Mouse (Mus musculus): ENCODE data around the gene Adat3. TPM values are rescaled to one million over a fixed set of nuclear protein-coding genes. Genes with fewer than 3 reads are reported as not detected.
A peak's percentile ranks its signal among the peaks of the same experiment; 100 is the strongest.

Gene Adat3
- polyA plus RNA-seq, 1 experiment from 2014 or later: 10.4 TPM

- under 1% methylated on average over 57 of the region's 97 CpGs for WGBS
- Histone ChIP-seq H3K4me3 (ENCODE audit: low read length) (peak within 1 kb of the TSS; percentile 82), H3K4me2 (replicated peaks; ENCODE audit: low read depth, low read length) (peak within 1 kb of the TSS; percentile 97), H3K9ac (replicated peaks; ENCODE audit: low read length) (peak within 1 kb of the TSS; percentile 87), H3K27ac (ENCODE audit: low read length) (peak within 1 kb of the TSS; percentile 97), H3K4me1 (ENCODE audit: insufficient read depth, low read length) (peaks cover 43% of the 10 kb centered on the region), H3K27me3 (ENCODE audit: insufficient read depth, low read length) (no peaks in the 10 kb centered on the region), H3K36me3 (ENCODE audit: insufficient read depth, low read length) (no peaks in the 10 kb centered on the region), H3K9me3 (ENCODE audit: low read length) (no peaks in the 10 kb centered on the region)
- ATAC-seq (ENCODE audit: low FRiP score, low TSS enrichment): peak; percentile 77
These were observed 25.2 kb upstream of the Adat3 start, which contains the start of gene Klf16 for GRCm38 (mm10) chr10:80577195-80578130. Gene Klf16 (minus strand): TSS chr10:80577321.

- ATAC-seq (ENCODE audit: low FRiP score, low TSS enrichment): peak; percentile 40
These were observed 24.4 kb upstream of the Adat3 start for GRCm38 (mm10) chr10:80578131-80578750.

GRCm38 (mm10) chr10:80578911-80579310 lies 23.8 kb upstream of the Adat3 start:
- no peaks in the 10 kb centered on the region for H3K27me3 ChIP-seq (ENCODE audit: insufficient read depth, low read length)
- peaks cover 40% of the 10 kb centered on the region for H3K4me1 ChIP-seq (ENCODE audit: insufficient read depth, low read length)
- no peaks in the 10 kb centered on the region for H3K9me3 ChIP-seq (ENCODE audit: low read length)
- H3K9ac ChIP-seq (replicated peaks; ENCODE audit: low read length): peak overlapping the region; percentile 87
- ATAC-seq (ENCODE audit: low FRiP score, low TSS enrichment): peak; percentile 10; the same call in 1 of the 2 replicates
- H3K4me3 ChIP-seq (ENCODE audit: low read length): peak overlapping the region; percentile 82
- WGBS: 5% methylated on average over 8 of the region's 8 CpGs
- peak overlapping the region; percentile 97 for H3K4me2 ChIP-seq (replicated peaks; ENCODE audit: low read depth, low read length)
- H3K36me3 ChIP-seq (ENCODE audit: insufficient read depth, low read length): peaks cover 7% of the 10 kb centered on the region
- H3K27ac ChIP-seq (ENCODE audit: low read length): peak overlapping the region; percentile 97

More at GRCm38 (mm10) chr10:80578131-80578750, 24.4 kb upstream of the Adat3 start:
- Histone ChIP-seq H3K4me3 (ENCODE audit: low read length) (peak overlapping the region; percentile 82), H3K9ac (replicated peaks; ENCODE audit: low read length) (peak overlapping the region; percentile 87), H3K27ac (ENCODE audit: low read length) (peak overlapping the region; percentile 97), H3K36me3 (ENCODE audit: insufficient read depth, low read length) (peaks cover under 1% of the 10 kb centered on the region; the same call in 1 of the 2 replicates), H3K27me3 (ENCODE audit: insufficient read depth, low read length) (no peaks in the 10 kb centered on the region), H3K4me2 (replicated peaks; ENCODE audit: low read depth, low read length) (peak overlapping the region; percentile 97), H3K9me3 (ENCODE audit: low read length) (no peaks in the 10 kb centered on the region), H3K4me1 (ENCODE audit: insufficient read depth, low read length) (peaks cover 43% of the 10 kb centered on the region)
- WGBS: 0% methylated on average over 29 of the region's 29 CpGs

- no peak overlapping the region for H3K27ac ChIP-seq (ENCODE audit: low read length)
- no peak for ATAC-seq (ENCODE audit: low FRiP score, low TSS enrichment)
- peaks cover 18% of the 10 kb centered on the region for H3K36me3 ChIP-seq (ENCODE audit: insufficient read depth, low read length)
- H3K4me1 ChIP-seq (ENCODE audit: insufficient read depth, low read length): peaks cover 35% of the 10 kb centered on the region
- H3K9ac ChIP-seq (replicated peaks; ENCODE audit: low read length): no peak overlapping the region
- H3K4me3 ChIP-seq (ENCODE audit: low read length): no peak overlapping the region
- no peaks in the 10 kb centered on the region for H3K27me3 ChIP-seq (ENCODE audit: insufficient read depth, low read length)
- H3K4me2 ChIP-seq (replicated peaks; ENCODE audit: low read depth, low read length): no peak overlapping the region
- no peaks in the 10 kb centered on the region for H3K9me3 ChIP-seq (ENCODE audit: low read length)
- 82% methylated on average over 5 of the region's 5 CpGs for WGBS
These were observed 19.6 kb upstream of the Adat3 start for GRCm38 (mm10) chr10:80583047-80583446.

- 61% methylated on average over 12 of the region's 12 CpGs for WGBS
- no peak overlapping the region for H3K4me3 ChIP-seq (ENCODE audit: low read length)
- no peak overlapping the region for H3K27ac ChIP-seq (ENCODE audit: low read length)
- ATAC-seq (ENCODE audit: low FRiP score, low TSS enrichment): peak; percentile 12
- peaks cover 18% of the 10 kb centered on the region for H3K36me3 ChIP-seq (ENCODE audit: insufficient read depth, low read length)
- no peaks in the 10 kb centered on the region for H3K27me3 ChIP-seq (ENCODE audit: insufficient read depth, low read length)
- peaks cover 35% of the 10 kb centered on the region for H3K4me1 ChIP-seq (ENCODE audit: insufficient read depth, low read length)
- H3K9me3 ChIP-seq (ENCODE audit: low read length): no peaks in the 10 kb centered on the region
- H3K4me2 ChIP-seq (replicated peaks; ENCODE audit: low read depth, low read length): no peak overlapping the region
- H3K9ac ChIP-seq (replicated peaks; ENCODE audit: low read length): no peak overlapping the region
These were observed 18.6 kb upstream of the Adat3 start for GRCm38 (mm10) chr10:80584045-80584488.

- 77% methylated on average over 12 of the region's 12 CpGs for WGBS
- ATAC-seq (ENCODE audit: low FRiP score, low TSS enrichment): peak; percentile 18; the same call in 1 of the 2 replicates
- H3K4me1 ChIP-seq (ENCODE audit: insufficient read depth, low read length): peaks cover 35% of the 10 kb centered on the region
- peak overlapping the region; percentile 35; the same call in 1 of the 2 replicates for H3K4me2 ChIP-seq (replicated peaks; ENCODE audit: low read depth, low read length)
- peak overlapping the region; percentile 14; the same call in 1 of the 2 replicates for H3K9ac ChIP-seq (replicated peaks; ENCODE audit: low read length)
- H3K4me3 ChIP-seq (ENCODE audit: low read length): no peak overlapping the region
- no peak overlapping the region for H3K27ac ChIP-seq (ENCODE audit: low read length)
- H3K36me3 ChIP-seq (ENCODE audit: insufficient read depth, low read length): peaks cover 18% of the 10 kb centered on the region
- H3K27me3 ChIP-seq (ENCODE audit: insufficient read depth, low read length): no peaks in the 10 kb centered on the region
- H3K9me3 ChIP-seq (ENCODE audit: low read length): no peaks in the 10 kb centered on the region
These were observed 17.8 kb upstream of the Adat3 start for GRCm38 (mm10) chr10:80584642-80585552.

GRCm38 (mm10) chr10:80585581-80585980 lies 17.1 kb upstream of the Adat3 start:
- H3K4me3 ChIP-seq (ENCODE audit: low read length): peak overlapping the region; percentile 25; the same call in 1 of the 2 replicates
- H3K27ac ChIP-seq (ENCODE audit: low read length): no peak overlapping the region
- 94% methylated on average over 8 of the region's 8 CpGs for WGBS
- no peaks in the 10 kb centered on the region for H3K27me3 ChIP-seq (ENCODE audit: insufficient read depth, low read length)
- peaks cover 35% of the 10 kb centered on the region for H3K4me1 ChIP-seq (ENCODE audit: insufficient read depth, low read length)
- ATAC-seq (ENCODE audit: low FRiP score, low TSS enrichment): no peak
- no peak overlapping the region for H3K9ac ChIP-seq (replicated peaks; ENCODE audit: low read length)
- peaks cover 18% of the 10 kb centered on the region for H3K36me3 ChIP-seq (ENCODE audit: insufficient read depth, low read length)
- no peaks in the 10 kb centered on the region for H3K9me3 ChIP-seq (ENCODE audit: low read length)
- peak overlapping the region; percentile 35; the same call in 1 of the 2 replicates for H3K4me2 ChIP-seq (replicated peaks; ENCODE audit: low read depth, low read length)

GRCm38 (mm10) chr10:80586407-80587304 lies 16.0 kb upstream of the Adat3 start:
- no peaks in the 10 kb centered on the region for H3K27me3 ChIP-seq (ENCODE audit: insufficient read depth, low read length)
- peak overlapping the region; percentile 20; the same call in 1 of the 2 replicates for H3K9ac ChIP-seq (replicated peaks; ENCODE audit: low read length)
- peaks cover 35% of the 10 kb centered on the region for H3K4me1 ChIP-seq (ENCODE audit: insufficient read depth, low read length)
- no peak for ATAC-seq (ENCODE audit: low FRiP score, low TSS enrichment)
- H3K9me3 ChIP-seq (ENCODE audit: low read length): no peaks in the 10 kb centered on the region
- H3K4me3 ChIP-seq (ENCODE audit: low read length): peak overlapping the region; percentile 25
- H3K27ac ChIP-seq (ENCODE audit: low read length): peak overlapping the region; percentile 54
- peaks cover 18% of the 10 kb centered on the region for H3K36me3 ChIP-seq (ENCODE audit: insufficient read depth, low read length)
- 88% methylated on average over 46 of the region's 51 CpGs for WGBS
- H3K4me2 ChIP-seq (replicated peaks; ENCODE audit: low read depth, low read length): peak overlapping the region; percentile 35
